8 mouse cellular contexts compared by ENCODE assay signal in genomic region chr11:27753212-27753912, GRCm38 (mm10).
DNase-seq lines count a peak whose midpoint lies in the region; ATAC-seq and TF ChIP-seq lines count a peak whose summit lies in the region.

No protein-coding gene starts in this region.

- no peak for ATAC-seq in CD4-positive, CD25-positive, alpha-beta regulatory T cell, adult 4 months
- 0 out of 2 replicates have a peak, but pooled peaks have one; percentile 40 for ATAC-seq in liver, postnatal 0 days

- no peak overlapping the region for H3K9ac ChIP-seq in liver, postnatal 0 days (replicated peaks)

- no peak overlapping the region for H3K4me2 ChIP-seq in liver, postnatal 0 days (ENCODE audit: low read depth, low read length)

- no peaks in the 10 kb centered on the region for H3K36me3 ChIP-seq in liver, postnatal 0 days (replicated peaks; ENCODE audit: insufficient read depth, low read length)

- peak; percentile 1 for DNase-seq in CD4-positive, CD25-positive, alpha-beta regulatory T cell, adult 2 months (ENCODE audit: low read depth, low spot score)
- peak; percentile 87 for DNase-seq in ZHBTc4 (ENCODE audit: low read depth, low spot score)
- DNase-seq in embryo, embryonic 11.5 days (ENCODE audit: low read depth, low spot score) = peak; percentile 39
- DNase-seq in heart, postnatal 4 days = peak; percentile 50
- peak; percentile 31 for DNase-seq in layer of hippocampus, adult 11-12 months (ENCODE audit: low spot score)
- DNase-seq in liver, postnatal 0 days = peak; percentile 42
- peak; percentile 15 to 16 for DNase-seq in right cerebral cortex, adult 2 months (ENCODE audit: low spot score in 2 of 2)

- H3K9me3 ChIP-seq in liver, postnatal 0 days (ENCODE audit: low read length) = no peaks in the 10 kb centered on the region

- H3K27ac ChIP-seq in liver, postnatal 0 days (ENCODE audit: low read depth) = no peak overlapping the region

- no peak for TF ChIP-seq EP300 in liver, postnatal 0 days (IDR thresholded peaks at IDR 0.05; ENCODE audit: low read depth)

- 36% methylated on average over 11 of the region's 11 CpGs for WGBS in liver, postnatal 0 days (ENCODE audit: insufficient replicate concordance)

- peak; percentile 58 for TF ChIP-seq CTCF in liver, postnatal 0 days (IDR thresholded peaks at IDR 0.05; ENCODE audit: low read depth)

- H3K4me1 ChIP-seq in liver, postnatal 0 days (ENCODE audit: insufficient read depth) = no peaks in the 10 kb centered on the region

- H3K4me3 ChIP-seq in liver, postnatal 0 days (ENCODE audit: low read depth, low read length) = no peak overlapping the region

- H3K27me3 ChIP-seq in liver, postnatal 0 days (ENCODE audit: insufficient read depth, low read length) = no peaks in the 10 kb centered on the region

Comparison
In these comparisons a context has a peak if more than half of its experiments do, and no peak if none do; other contexts are left out.
1. DNase-seq: peak in every context shown above with its lines; median percentile 87 in ZHBTc4; 50 in heart, postnatal 4 days; 42 in liver, postnatal 0 days; 39 in embryo, embryonic 11.5 days; 31 in layer of hippocampus, adult 11-12 months; 16 in right cerebral cortex, adult 2 months; 1 in CD4-positive, CD25-positive, alpha-beta regulatory T cell, adult 2 months.